Mouse (Mus musculus) c-Kit-negative CD71-positive TER-119-positive erythroid progenitor cells, embryonic 14.5 days (primary cell): ENCODE results near the gene Epdr1.
A peak's percentile ranks its signal among the peaks of the same experiment; 100 is the strongest.

Experiments
- DNase-seq: peaks from one replicate; pipeline ENCODE4 v3.0.0-alpha.2; 2013; ENCODE audit warnings: low read depth, low spot score

Gene Epdr1

DNA sequence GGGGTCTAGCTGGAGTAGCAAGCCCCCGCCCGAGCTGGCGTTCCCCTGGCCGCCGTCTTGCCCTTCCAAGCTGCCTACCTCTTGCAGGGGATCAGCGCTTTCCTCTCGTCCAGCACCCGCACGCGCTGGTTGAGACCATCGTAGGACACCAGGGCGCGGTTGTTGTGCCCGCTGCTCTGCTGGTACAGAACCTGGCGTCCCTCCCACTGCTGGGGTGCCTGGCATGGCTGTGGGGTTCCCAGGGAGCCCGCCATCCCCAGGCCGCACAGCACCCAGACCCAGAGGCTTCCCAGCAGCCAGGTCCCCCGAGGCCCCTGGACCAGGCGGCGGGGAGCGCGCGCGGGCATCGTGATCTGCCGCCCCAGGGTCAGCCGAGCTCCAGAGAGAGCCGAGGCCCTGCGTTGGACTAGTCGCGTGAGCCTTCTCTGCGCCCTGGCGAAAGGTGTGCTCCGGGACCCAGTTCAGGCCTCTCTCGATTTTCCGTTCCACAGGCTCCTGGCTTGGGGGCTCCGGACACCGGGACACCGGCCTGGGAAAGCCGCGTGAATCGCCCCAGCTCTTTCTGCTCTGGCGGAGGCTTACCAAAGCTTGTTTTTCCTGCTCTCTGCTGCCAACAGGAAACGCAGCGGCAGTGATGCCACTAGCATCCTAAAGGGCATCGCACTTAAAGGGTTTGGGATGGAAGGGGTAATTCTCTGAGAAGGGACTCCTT is at the start of gene Epdr1:
TSS of gene Epdr1 (minus strand) at position 712 of the 712 bp plus-strand sequence.
- no peak for DNase-seq

DNA sequence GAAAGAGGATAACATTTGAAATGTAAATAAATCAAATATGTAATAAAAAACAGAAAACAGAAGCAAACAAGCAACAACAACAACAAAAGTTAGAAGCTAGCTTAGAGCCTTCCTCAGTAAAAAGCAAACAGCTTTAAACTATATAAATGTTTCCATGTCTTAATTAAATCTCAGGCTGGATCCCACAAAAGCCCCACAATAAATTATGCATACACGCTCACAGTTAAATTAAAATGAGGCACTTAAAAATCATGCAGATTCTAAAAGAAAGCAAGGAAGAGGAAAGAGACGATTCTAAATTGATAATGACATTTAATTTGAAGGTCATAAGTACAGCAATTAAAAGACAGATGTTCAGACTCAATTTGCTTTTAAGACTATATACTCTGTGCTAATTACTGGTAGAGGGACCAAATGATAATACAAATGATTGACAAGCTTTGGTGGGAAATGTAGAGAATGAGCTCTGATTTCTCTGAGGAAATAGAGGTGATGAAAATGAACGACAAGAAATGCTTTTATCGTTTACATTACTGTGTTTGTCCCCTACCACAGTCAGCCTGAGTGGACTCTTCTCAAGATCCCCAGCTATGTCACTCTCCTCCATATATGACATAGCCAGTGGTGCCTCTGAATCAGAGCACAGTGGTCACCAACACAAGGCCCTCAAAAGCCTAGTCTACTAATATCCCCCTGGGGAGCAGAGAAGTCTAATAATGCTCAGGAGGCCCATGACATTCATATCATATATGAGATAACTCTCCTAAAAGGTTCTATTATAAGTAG is 48.8 kb upstream of the Epdr1 start:
- DNase-seq, result no peak

DNA sequence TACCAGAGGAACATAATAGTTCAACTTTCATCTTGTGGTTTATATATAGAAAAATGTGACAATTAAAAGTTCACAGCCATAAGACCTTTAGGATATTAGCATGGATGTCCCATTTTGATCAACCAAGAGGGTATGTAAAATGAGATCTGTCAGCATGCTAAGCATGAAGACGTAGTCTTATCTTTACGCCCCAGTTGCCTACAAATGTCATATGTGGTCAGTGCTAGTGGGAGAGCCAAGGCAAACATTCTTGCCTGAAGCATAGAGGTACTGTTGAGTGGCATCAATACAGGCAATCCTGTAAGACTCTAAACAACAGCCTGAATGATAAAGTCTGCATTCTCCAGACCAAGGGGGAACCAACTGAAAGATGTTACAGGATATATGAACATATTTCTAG is 32.7 kb upstream of the Epdr1 start:
- DNase-seq, result no peak

DNA sequence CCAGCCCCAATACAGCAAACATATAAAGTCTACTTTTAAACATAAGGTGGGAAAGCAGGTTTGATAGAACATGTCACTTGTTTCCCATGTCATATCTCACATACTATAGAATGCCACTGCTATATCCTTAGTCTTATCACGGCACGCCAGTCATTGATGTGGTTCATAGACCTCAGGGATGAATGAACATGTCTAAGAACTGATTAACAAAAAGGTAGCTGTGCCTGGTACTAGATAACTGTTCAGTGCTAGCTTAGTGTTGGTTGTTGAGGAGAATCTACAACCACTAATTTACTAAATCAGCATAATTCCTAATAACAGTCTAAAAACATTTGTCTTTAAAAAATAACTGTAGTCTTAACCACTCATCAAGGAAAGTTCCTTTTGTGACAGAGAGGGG is 30.1 kb upstream of the Epdr1 start:
- DNase-seq, result peak; percentile 52

DNA sequence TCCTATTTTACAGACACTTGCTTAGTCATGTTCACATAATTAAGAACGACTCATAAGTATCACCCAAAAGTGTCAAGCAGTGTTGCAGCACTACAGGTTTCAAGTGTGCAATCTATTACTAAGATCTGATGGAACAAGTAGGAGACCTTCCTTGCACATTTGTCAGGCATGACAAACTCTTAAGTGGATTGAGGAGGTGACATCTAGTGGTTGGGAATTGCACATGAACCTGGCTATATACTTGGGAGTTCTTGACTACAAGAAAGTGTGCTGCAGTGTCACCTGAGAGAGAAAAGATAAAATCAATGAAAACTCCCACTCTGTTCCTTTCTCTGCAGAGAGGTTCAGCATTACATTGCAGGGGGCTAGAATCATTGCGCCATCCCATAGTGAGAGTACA is 24.5 kb upstream of the Epdr1 start:
- no peak for DNase-seq

DNA sequence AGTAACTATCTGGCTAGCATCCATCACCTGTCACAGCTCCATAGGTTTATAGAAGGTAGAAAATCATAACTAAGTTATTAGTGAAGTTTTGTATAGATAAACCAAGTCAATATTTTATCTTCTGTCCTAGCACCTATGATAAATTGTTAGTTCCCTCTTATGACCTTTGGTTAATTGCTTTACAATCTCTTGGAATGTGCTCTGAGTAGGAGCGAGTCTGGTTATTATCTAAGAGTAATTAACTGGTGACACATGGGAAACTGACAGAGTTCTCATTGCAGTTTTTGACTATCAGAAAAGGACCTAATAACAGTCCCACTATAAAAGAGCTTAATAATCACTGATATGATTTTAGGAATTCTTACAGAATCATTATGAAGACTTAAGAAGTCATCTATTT is 23.8 kb upstream of the Epdr1 start:
- no peak for DNase-seq

DNA sequence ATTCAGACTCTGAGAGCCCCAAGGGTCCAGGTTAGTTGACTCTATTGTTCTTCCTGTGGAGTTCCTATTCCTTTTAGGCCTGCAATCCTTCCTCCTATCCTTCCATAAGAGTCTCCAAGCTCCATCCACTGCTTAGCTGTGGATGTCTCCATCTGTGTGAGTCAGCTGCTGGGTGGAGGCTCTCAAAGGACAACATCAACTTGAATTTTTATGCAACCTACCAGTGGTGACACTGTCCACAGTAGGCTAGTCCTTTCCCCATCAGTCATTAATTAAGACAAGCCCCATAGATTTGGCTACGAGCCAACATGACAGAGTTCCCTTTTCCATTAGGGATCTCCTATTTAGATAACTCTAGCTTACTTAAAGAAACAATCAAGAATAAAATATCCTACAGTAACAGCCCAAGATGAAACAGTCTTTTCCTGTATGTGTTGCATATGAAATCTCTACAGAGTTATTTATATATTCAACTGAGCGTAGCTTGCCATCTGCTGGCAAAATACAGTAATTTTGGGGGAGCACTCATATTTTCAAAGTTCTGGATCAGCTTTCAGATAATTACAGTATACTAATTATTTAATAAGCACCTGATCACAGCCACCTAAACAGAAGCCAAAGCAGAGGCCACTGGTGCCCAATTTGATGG is 20.6 kb upstream of the Epdr1 start:
- no peak for DNase-seq

DNA sequence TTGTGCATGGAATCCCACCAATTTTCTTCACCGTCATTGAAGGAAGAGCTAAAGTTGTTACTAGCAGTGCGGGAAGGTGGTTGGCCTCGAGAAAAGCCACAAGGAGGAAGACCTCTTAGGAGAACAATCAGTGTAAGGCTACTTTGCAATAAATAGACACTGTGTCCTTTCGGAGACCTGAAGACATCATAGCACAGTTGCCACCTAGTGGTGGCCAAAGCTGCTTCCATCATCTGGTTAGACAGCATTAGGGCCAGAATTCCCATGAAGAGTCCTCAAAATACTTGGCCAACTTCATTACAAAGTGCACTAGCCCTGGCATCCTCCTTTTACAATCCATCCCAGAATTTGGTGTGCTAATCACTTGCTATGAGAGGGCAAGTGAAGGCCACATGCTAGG is 16.4 kb upstream of the Epdr1 start:
- no peak for DNase-seq

DNA sequence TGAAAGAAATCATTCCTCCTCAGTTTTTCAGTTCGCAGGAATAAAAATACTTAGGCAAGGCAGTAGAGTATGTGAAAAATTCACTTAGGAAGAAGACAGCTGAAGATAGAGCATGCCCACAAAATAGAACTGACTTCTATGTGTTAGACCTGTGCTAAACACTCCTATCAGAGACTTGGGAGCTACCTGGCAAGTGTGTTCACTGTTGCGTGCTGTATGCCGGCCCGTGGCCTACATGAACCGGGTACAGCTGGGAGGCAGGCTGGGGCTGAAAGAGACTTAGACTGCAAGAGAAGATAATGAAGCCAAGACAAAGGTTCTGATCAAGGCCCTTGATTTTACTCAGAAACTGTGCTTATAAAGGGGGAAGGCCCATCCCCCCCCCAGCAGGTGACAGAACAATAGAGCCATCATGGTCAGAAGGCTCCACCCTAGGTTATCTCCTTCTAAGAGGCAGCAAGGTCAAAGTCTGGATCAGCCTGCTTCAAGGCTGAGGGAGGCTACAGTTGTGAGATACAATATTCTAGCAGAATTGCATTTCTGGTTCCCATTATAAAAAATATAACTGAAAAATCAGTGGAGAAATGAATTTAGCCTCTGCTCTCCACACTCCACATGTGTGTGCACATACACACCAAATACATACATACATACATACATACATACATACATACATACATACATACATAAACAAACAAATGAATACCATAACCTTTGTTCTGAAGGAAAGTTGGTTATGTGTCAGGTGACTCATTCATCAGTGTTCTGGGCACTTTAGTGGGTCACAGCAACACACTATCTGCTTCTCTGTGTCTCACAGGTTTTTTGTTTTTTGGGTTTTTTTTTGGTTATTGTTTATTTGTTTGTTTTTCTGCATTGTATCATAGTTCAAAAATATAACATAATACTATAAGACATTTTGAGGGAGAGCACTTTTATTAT is 11.3 kb upstream of the Epdr1 start:
- no peak for DNase-seq

DNA sequence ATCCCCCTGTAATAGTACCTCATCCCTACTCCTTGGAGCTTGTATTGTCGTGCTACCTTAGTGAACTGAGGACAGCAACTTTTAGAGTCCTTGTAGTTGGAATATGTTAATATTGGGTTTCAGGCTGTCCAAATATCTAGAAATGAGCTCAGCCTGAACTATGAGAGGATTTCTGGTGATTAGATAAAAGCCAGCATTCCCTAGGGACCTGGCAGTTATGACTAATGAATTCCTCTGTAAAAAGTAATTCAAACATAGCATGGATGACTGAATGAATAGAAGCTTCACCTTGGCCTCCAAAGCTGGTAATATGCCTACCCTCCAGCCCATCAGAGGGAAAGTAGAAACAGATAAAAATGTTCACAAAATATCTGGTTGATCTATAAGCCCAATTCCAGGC is 6.7 kb upstream of the Epdr1 start:
- DNase-seq, result no peak

DNA sequence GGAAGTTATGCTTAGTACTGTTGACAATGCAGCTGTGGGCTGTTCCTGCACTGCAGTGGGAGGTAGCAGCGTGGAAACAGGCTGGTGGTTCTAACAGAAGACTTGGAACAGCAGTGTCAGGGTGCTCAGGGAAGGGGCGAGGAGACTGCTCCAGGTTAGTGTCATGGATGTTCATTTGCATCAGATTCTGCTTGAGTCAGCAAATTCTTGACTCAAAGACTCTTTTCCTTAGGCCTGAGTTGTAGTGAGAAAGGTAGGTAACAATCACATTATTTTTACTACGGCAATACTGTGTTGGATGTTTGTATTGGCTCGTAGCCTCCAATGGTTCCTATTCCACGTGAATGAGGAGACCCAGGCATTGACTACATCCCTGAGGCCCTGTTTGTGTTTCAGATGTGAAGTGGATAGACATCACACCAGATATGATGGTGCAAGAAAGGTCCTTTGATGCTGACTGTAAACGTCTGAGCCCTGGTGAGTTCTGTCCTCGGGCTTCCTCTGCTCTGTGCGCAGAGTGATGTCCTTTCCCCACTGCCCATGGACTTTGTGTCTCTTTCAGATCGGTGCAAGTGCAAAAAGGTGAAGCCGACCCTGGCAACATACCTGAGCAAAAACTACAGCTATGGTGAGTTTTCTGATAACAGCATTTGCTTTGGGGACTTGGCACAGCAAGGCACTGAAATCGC is 5.0 kb upstream of the Epdr1 start:
- DNase-seq, result no peak

DNA sequence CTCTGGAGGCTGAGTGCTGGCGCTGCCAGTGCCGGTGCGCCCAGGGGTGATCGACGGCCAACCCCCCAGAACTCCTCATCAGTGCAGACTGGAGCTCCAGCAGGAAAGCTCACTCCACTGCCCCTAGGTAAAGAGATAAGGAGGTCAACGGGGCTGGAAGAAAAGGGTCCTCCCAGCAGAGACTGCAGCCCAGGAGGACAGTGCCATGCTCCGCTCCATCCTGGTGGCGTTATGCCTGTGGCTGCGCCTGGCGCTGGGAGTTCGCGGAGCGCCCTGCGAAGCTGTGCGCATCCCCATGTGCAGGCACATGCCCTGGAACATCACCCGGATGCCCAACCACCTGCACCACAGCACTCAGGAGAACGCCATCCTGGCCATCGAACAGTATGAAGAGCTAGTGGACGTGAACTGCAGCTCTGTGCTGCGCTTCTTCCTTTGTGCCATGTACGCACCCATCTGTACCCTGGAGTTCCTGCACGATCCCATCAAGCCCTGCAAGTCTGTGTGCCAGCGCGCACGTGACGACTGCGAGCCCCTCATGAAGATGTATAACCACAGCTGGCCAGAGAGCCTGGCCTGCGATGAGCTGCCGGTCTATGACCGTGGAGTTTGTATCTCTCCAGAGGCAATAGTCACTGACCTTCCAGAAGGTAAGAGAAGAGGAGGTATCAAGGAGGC is 3.6 kb upstream of the Epdr1 start:
- no peak for DNase-seq

DNA sequence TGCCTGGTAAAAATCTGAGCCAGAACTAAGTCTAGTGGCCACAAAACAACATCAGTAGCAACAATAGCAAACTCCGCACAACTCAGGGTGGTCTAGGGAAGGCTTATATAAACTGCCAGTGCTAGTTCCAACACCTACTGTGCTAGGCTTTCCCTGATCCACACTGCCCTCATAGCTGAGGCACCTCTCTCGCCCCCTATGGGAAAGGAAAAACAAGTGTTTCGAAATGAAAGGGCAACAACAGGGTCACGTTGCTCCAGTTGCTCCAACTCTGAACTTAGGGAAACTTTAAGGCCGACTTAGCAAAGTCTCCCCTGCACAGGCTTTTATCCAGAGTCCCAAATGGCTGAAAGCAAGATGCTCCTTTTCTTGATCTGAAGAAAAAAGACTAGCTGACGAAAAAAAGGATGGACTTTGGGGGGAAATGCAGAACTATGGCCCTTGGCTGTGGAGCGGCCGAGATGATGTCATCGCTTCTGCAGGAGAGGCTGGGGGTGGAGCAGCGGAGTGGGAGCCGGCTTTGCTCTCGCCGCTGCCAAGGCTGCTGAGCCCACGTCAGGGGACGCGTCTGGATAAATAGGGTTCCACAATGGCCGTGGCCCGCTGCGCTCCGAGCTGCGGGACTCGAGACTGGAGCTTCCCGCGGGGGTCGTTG is 3.0 kb upstream of the Epdr1 start, which contains the start of gene Sfrp4:
TSS of gene Sfrp4 (plus strand) at position 532 of the 655 bp plus-strand sequence.
- no peak for DNase-seq

DNA sequence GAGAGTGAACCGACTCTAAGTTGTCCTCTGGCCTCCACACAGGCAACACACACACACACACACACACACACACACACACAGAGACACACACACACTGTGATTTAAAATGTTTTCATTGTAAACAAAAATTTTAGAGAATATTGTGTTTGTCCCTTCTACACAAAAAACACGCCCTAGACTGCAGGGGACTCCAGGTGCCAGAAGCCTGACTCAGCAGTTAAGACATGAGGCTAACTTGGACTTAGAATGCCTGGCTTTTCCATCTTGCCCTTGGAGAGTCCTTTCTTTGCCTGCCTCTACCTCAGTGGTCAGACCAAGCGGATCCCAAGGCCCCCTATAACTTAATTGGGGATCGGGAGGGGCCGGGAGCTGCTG is 899 bp downstream of the Epdr1 start:
- DNase-seq, result no peak

DNA sequence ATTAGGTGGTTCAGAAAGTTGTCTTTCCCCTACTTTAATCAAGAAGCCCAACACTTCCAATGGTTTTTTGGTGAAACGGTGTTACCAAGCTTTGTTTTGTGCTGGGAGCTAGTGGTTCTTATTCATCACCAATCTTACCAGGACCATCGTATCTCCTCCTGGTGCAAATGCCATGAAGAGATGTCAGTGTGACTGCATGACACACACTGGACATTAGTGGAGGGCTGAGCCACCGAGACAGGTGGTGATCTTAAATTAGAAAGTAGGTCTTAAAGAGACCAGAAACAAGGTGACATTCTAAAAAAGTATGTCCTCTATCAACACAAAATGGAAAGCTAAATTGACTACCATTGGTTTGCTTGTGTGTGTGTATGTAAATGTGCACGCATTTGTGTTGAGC is 1.6 kb downstream of the Epdr1 start:
- DNase-seq, result no peak

DNA sequence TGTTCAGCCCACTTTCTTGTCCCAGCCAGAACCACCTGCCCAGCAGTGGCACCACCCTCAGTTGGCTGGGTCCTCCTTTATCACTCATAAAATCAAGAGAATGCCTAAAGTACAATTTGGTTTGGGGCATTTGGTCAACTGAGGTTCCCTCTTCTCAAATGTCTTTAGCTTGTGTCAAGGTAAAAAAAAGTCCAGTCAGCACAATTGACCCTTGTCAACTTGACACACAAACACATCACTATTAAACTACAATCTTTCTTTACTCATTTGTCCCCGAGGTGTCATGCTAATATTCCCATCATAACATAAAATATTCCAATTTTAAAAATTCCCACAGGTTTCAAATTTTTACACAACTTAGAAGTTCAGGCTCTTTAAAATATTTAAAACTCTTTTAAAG is 5.4 kb downstream of the Epdr1 start:
- DNase-seq, result no peak

DNA sequence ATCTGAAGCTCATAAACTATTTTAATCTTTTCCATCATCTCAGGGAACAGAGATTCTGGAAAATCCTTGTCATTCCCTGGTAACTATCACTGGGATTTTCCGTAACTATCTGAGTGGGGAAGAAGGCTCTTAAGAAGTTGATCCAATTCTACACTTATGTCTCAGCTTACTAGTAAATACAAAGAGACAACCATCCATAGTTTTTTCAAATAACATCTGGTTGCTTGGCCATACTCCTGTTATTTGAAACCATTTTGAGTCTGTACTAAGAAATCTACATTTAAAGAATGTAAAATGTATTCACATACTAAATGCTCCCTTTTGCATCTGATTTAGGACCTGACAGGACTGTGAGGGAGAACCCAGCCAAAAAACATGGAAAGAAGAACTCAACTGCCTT is 6.3 kb downstream of the Epdr1 start:
- no peak for DNase-seq

DNA sequence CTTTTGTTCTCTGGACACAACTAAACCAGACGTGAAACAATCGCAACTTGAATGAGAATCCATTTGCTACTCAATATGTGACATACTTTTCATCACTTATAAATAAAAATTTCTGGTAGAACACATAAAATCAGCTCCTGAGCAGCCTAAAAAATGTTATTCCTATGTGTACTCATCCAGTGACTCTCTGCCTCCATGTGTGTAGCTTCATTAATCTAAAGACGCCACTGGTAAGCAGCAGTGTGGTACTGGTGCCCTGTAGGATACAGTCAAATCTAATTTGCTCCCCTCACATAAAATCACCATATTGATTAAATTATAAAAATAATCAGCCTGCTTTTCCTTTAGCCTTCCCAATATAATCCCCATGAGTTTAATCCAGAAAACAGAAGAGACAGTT is 6.8 kb downstream of the Epdr1 start:
- DNase-seq, result no peak

DNA sequence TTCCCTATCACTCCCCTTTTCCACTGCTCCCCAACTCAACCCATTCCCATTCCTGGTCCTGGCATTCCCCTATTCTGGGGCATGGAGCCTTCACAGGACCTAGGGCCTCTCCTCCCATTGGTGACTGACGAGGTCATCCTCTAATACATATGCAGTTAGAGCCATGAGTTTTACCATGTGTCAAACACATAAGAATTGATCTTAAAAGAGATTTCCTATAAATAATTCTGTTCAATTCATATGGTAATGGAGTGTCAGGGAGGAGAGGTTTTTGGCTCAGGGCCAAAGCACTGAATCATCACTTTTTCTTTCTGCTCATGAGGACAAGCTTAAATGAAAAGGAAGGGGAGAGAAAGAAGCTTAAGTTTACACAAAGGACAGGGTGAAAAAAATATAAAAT is 7.4 kb downstream of the Epdr1 start:
- DNase-seq, result no peak

DNA sequence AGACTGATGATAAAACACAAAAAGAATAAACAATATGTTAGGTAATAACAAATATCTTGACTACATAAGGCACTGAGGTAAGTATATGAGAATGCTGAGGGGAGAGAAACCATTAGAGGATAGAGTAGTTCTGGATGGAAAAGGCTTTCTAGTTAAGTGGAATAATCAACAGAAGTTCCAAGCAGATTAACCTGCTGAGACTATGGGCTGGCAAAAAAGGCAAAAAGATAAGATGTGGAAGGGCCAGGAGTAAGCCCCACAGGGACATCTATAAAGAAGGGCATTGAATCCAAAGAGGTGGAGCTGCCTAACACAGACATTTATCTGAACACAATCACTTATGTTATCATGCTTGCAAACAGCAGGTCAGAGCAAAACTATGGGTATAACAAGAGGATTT is 11.6 kb downstream of the Epdr1 start:
- no peak for DNase-seq
